Mouse (Mus musculus): Measurements from ENCODE around the gene Rgs12.

DNA sequence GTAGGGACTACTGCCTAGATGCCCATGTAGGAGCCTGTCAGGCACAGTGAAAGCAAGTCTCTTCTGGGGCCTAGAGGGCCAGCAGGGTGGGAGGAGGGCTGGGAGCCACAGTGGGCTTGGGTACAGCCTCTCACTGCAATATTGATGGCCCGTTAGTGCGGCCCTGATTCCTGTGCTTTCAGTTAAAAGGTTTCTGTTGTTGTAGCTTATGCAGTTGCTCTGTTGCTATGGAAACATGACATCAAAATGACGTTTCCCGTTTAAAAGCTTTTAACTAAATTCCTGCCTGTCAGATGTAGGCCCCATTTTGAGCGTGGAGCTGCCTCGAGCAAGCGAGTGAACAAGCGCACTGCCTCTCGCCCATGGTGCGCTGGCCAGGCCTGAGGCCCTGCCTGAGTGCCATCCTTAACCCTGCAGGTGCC is 32.0 kb upstream of the Rgs12 start:
- TF ChIP-seq POLR2A (IDR thresholded peaks at IDR 0.05; ENCODE audit: low read depth, low read length) (no peak), CTCF (IDR thresholded peaks at IDR 0.05; ENCODE audit: extremely low read depth, insufficient read length, insufficient replicate concordance, low read depth, low read length) (no peak)
